Mouse (Mus musculus) kidney, postnatal 0 days (tissue): ENCODE results near the gene AI593442. TPM values are rescaled to one million over a fixed set of nuclear protein-coding genes. Genes with fewer than 3 reads are reported as not detected.
A peak's percentile ranks its signal among the peaks of the same experiment; 100 is the strongest.

Source experiments
- ATAC-seq: fragments of 200-750 bp; cut with Nextera tagmentation; replicated peaks from 2 replicates; pipeline ENCODE4 v1.8.0; 2017; ENCODE audit warnings: low read depth, moderate number of reproducible peaks, moderate TSS enrichment, moderate library complexity; ENCODE audit not compliant: low FRiP score
- DNase-seq: peaks from one replicate; pipeline ENCODE4 v3.0.0-alpha.2; 2016; ENCODE audit warnings: low spot score
- H3K27ac ChIP-seq: fragments of 300-500 bp; sonication (generic); 2 replicates; pipeline ENCODE4 v1.5.1; 2014; ENCODE audit warnings: mild to moderate bottlenecking
- H3K27me3 ChIP-seq: fragments of 300-500 bp; sonication (generic); 2 replicates; pipeline ENCODE4 v1.6.1; 2014; ENCODE audit warnings: low read length, mixed read lengths; ENCODE audit not compliant: insufficient read depth
- H3K36me3 ChIP-seq: fragments of 300-500 bp; sonication (generic); 2 replicates; pipeline ENCODE4 v1.6.1; 2014; ENCODE audit warnings: low read length, mixed read lengths; ENCODE audit not compliant: insufficient read depth
- H3K4me1 ChIP-seq: fragments of 300-500 bp; sonication (generic); replicated peaks from 2 replicates; pipeline ENCODE4 v1.6.1; 2014; ENCODE audit warnings: antibody characterized with exemption, low read length, mixed read lengths; ENCODE audit not compliant: insufficient read depth
- H3K4me2 ChIP-seq: fragments of 300-500 bp; sonication (generic); 2 replicates; pipeline ENCODE4 v1.6.1; 2014; ENCODE audit warnings: mild to moderate bottlenecking, low read length, moderate library complexity, mixed read lengths
- H3K4me3 ChIP-seq: fragments of 300-500 bp; sonication (generic); replicated peaks from 2 replicates; pipeline ENCODE4 v1.5.1; 2014; ENCODE audit warnings: low read depth, low read length
- H3K9ac ChIP-seq: fragments of 300-500 bp; sonication (generic); 2 replicates; pipeline ENCODE4 v1.6.1; 2014; ENCODE audit warnings: low read depth, low read length
- H3K9me3 ChIP-seq: fragments of 300-500 bp; sonication (generic); replicated peaks from 2 replicates; pipeline ENCODE4 v1.6.1; 2016; ENCODE audit warnings: low read length, inconsistent platforms, mixed read lengths
- CTCF ChIP-seq: IDR thresholded peaks from 2 replicates; pipeline ENCODE4 v1.5.1; 2016; ENCODE audit warnings: antibody characterized with exemption, low read depth, mild to moderate bottlenecking, moderate library complexity
- WGBS: fragments of 180-500 bp; shearing (Covaris S2); extraction: QIAGEN DNeasy Blood & Tissue Kit; methylation state at CpG from one replicate; pipeline ENCODE4 v1.1.7; 2014; 5-methylcytosine and 5-hydroxymethylcytosine counted together
- polyA plus RNA-seq: library from polyadenylated mRNA; unstranded; fragments of >200 nt; fragmentation: Nextera tagmentation; extraction: Ambion mirVana; gene quantifications from 2 replicates; pipeline ENCODE4 v1.2.1, GENCODE M21; 2015

The AI593442 gene
- polyA plus RNA-seq, 1 experiment from 2014 or later = 0.07 TPM

- H3K4me3 ChIP-seq = peak overlapping the region; percentile 28
- no peak overlapping the region for H3K27ac ChIP-seq
- no peak overlapping the region for H3K9ac ChIP-seq
- TF ChIP-seq CTCF = no peak
- peaks cover 5% of the 10 kb centered on the region; the same call in 1 of the 2 replicates for H3K4me1 ChIP-seq
- 1% methylated on average over 28 of the region's 28 CpGs for WGBS
- H3K4me2 ChIP-seq = peak overlapping the region; percentile 56
- ATAC-seq = no peak
- peaks cover 35% of the 10 kb centered on the region for H3K27me3 ChIP-seq
- H3K9me3 ChIP-seq = no peaks in the 10 kb centered on the region
- DNase-seq = no peak
- no peaks in the 10 kb centered on the region for H3K36me3 ChIP-seq
Observed at GRCm38 (mm10) chr9:52678179-52678838, 1.3 kb downstream of the AI593442 start.

- peaks cover 35% of the 10 kb centered on the region for H3K27me3 ChIP-seq
- H3K36me3 ChIP-seq = no peaks in the 10 kb centered on the region
- 8% methylated on average over 4 of the region's 4 CpGs for WGBS
Observed at GRCm38 (mm10) chr9:52676587-52676986, 3.0 kb downstream of the AI593442 start.

GRCm38 (mm10) chr9:52675937-52676336 is 3.6 kb downstream of the AI593442 start:
- DNase-seq (no peak), ATAC-seq (no peak)
- Histone ChIP-seq H3K27me3 (peaks cover 35% of the 10 kb centered on the region), H3K9ac (no peak overlapping the region), H3K27ac (no peak overlapping the region), H3K4me1 (peaks cover 5% of the 10 kb centered on the region; the same call in 1 of the 2 replicates), H3K4me2 (no peak overlapping the region), H3K36me3 (no peaks in the 10 kb centered on the region), H3K4me3 (no peak overlapping the region), H3K9me3 (no peaks in the 10 kb centered on the region)
- no peak for TF ChIP-seq CTCF
- WGBS = 70% methylated on average over 3 of the region's 3 CpGs

More at GRCm38 (mm10) chr9:52676587-52676986, 3.0 kb downstream of the AI593442 start:
- DNase-seq (peak; percentile 45), ATAC-seq (no peak)
- no peak overlapping the region for H3K9ac ChIP-seq
- H3K4me1 ChIP-seq = peaks cover 5% of the 10 kb centered on the region; the same call in 1 of the 2 replicates
- no peak overlapping the region for H3K27ac ChIP-seq
- H3K9me3 ChIP-seq = no peaks in the 10 kb centered on the region
- TF ChIP-seq CTCF = no peak
- no peak overlapping the region for H3K4me3 ChIP-seq
- no peak overlapping the region for H3K4me2 ChIP-seq

GRCm38 (mm10) chr9:52661422-52661821 is 18.2 kb downstream of the AI593442 start:
- no peak for TF ChIP-seq CTCF
- ATAC-seq (no peak), DNase-seq (no peak)
- Histone ChIP-seq H3K27ac (no peak overlapping the region), H3K9me3 (no peaks in the 10 kb centered on the region), H3K4me3 (no peak overlapping the region), H3K27me3 (no peaks in the 10 kb centered on the region), H3K4me2 (no peak overlapping the region), H3K9ac (no peak overlapping the region), H3K36me3 (no peaks in the 10 kb centered on the region), H3K4me1 (no peaks in the 10 kb centered on the region)
- WGBS = 73% methylated on average over 3 of the region's 3 CpGs

- no peaks in the 10 kb centered on the region for H3K27me3 ChIP-seq
- H3K9me3 ChIP-seq = no peaks in the 10 kb centered on the region
- ATAC-seq (no peak), DNase-seq (peak; percentile 79)
- 59% methylated on average over 5 of the region's 5 CpGs for WGBS
- no peak for TF ChIP-seq CTCF
- no peak overlapping the region for H3K27ac ChIP-seq
- H3K4me2 ChIP-seq = no peak overlapping the region
- H3K4me1 ChIP-seq = no peaks in the 10 kb centered on the region
- no peak overlapping the region for H3K9ac ChIP-seq
- no peaks in the 10 kb centered on the region for H3K36me3 ChIP-seq
- no peak overlapping the region for H3K4me3 ChIP-seq
Observed at GRCm38 (mm10) chr9:52650341-52650951, 29.1 kb downstream of the AI593442 start.

GRCm38 (mm10) chr9:52645312-52645711 is 34.3 kb downstream of the AI593442 start:
- Histone ChIP-seq H3K4me2 (no peak overlapping the region), H3K4me1 (no peaks in the 10 kb centered on the region), H3K27me3 (no peaks in the 10 kb centered on the region), H3K36me3 (no peaks in the 10 kb centered on the region), H3K9me3 (no peaks in the 10 kb centered on the region), H3K27ac (no peak overlapping the region), H3K9ac (no peak overlapping the region), H3K4me3 (no peak overlapping the region)
- WGBS = 52% methylated on average over 2 of the region's 2 CpGs
- ATAC-seq (no peak), DNase-seq (peak; percentile 49)
- TF ChIP-seq CTCF = no peak
